8 mouse cellular contexts compared by ENCODE assay signal in the genomic region with DNA sequence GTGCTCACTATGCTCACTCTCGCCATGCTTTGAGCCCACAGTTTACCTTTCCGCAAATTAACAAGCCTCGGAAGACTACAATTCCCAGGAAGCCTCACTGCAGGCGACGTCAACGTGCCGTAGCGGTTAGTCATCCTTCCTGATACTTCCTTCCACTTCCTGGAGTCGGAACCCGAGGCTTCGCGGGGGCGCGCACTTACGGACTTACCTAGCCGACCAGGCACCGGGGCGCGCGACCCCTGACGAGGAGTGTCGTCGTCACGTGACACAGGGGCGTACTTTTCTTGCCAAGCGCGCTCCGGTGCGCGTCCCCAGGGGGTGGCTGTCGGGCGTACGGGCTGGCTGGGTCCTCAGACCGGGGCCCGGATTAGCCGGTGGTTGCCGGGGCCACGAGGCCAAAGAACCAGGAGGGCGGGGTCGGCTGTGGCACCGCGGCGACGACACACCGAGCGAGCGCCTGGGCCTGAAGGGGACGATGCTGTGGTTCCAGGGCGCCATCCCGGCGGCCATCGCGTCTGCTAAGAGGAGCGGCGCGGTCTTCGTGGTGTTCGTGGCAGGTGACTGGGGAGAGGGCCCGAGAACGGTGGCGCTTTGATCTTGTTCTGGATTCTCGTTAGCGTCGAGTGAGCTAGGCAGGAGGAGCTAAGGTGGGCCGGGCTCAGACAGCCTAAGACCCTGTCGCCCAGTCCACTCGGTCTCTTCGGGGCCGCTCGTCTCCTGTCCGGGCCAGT. TPM values are rescaled to one million over a fixed set of nuclear protein-coding genes. Genes with fewer than 3 reads are reported as not detected.
DNase-seq lines count a peak whose midpoint lies in the region; ATAC-seq and TF ChIP-seq lines count a peak whose summit lies in the region.

No protein-coding gene starts in this region.

- peak; percentile 99 for DNase-seq in 3T3-L1 (ENCODE audit: low read depth, low spot score)
- peak; percentile 85 to 93 for DNase-seq in adrenal gland, postnatal 4 days (ENCODE audit: low spot score in 2 of 2)
- DNase-seq in embryonic facial prominence, embryonic 14.5 days (ENCODE audit: low spot score): peak; percentile 99
- peak; percentile 93 to 97 for DNase-seq in heart, adult 2 months
- DNase-seq in kidney, adult 8-10 months: peak; percentile 96 to 97
- DNase-seq in spleen, postnatal 10 days (ENCODE audit: low spot score in 2 of 2): peak; percentile 88 to 94

- peak overlapping the region; percentile 82 for H3K27ac ChIP-seq in embryonic facial prominence, embryonic 14.5 days (replicated peaks; ENCODE audit: low read depth, low read length)
- H3K27ac ChIP-seq in heart, adult 2 months: peak overlapping the region; percentile 94
- H3K27ac ChIP-seq in limb, embryonic 13.5 days: peak overlapping the region; percentile 81
- peak overlapping the region; percentile 91 for H3K27ac ChIP-seq in midbrain, embryonic 16.5 days (ENCODE audit: low read length)

- H3K36me3 ChIP-seq in embryonic facial prominence, embryonic 14.5 days (ENCODE audit: control insufficient read depth, insufficient read depth, low read length): 0 out of 2 replicates have a peak, but pooled peaks cover 6% of the 10 kb centered on the region
- no peaks in the 10 kb centered on the region for H3K36me3 ChIP-seq in heart, adult 2 months (ENCODE audit: control insufficient read depth, insufficient read depth, low read length)
- H3K36me3 ChIP-seq in limb, embryonic 13.5 days: peaks cover 3% of the 10 kb centered on the region; the same call in 1 of the 2 replicates
- peaks cover under 1% of the 10 kb centered on the region; the same call in 1 of the 2 replicates for H3K36me3 ChIP-seq in midbrain, embryonic 16.5 days (ENCODE audit: control insufficient read depth, insufficient read depth, low read length)

- TF ChIP-seq EP300 in heart, adult 2 months (IDR thresholded peaks at IDR 0.05; ENCODE audit: insufficient read depth, low read depth, low read length): peak; percentile 67; the same call in 1 of the 2 replicates

- TF ChIP-seq CTCF in heart, adult 2 months (IDR thresholded peaks at IDR 0.05): no peak

- peak; percentile 69 for TF ChIP-seq POLR2A in heart, adult 2 months (IDR thresholded peaks at IDR 0.05; ENCODE audit: insufficient read depth, low read depth, low read length)

- peak overlapping the region; percentile 77 for H3K4me3 ChIP-seq in embryonic facial prominence, embryonic 14.5 days (ENCODE audit: low read depth, low read length)
- H3K4me3 ChIP-seq in heart, adult 2 months: peak overlapping the region; percentile 99
- peak overlapping the region; percentile 72 for H3K4me3 ChIP-seq in limb, embryonic 13.5 days
- H3K4me3 ChIP-seq in midbrain, embryonic 16.5 days (ENCODE audit: low read depth, low read length): peak overlapping the region; percentile 85

- H3K9ac ChIP-seq in embryonic facial prominence, embryonic 14.5 days (ENCODE audit: low read depth, low read length): peak overlapping the region; percentile 88
- peak overlapping the region; percentile 77 for H3K9ac ChIP-seq in heart, adult 2 months (ENCODE audit: low read depth, low read length)
- H3K9ac ChIP-seq in limb, embryonic 13.5 days: peak overlapping the region; percentile 81
- peak overlapping the region; percentile 93 for H3K9ac ChIP-seq in midbrain, embryonic 16.5 days (ENCODE audit: low read depth, low read length)

- WGBS in embryonic facial prominence, embryonic 14.5 days: under 1% methylated on average over 54 of the region's 71 CpGs
- under 1% methylated on average over 71 of the region's 71 CpGs for WGBS in heart, adult 2 months
- under 1% methylated on average over 71 of the region's 71 CpGs for WGBS in limb, embryonic 13.5 days
- under 1% methylated on average over 67 of the region's 71 CpGs for WGBS in midbrain, embryonic 16.5 days

- peak; percentile 97 for ATAC-seq in embryonic facial prominence, embryonic 14.5 days (ENCODE audit: low read depth)
- ATAC-seq in limb, embryonic 13.5 days (ENCODE audit: low FRiP score, low read depth): peak; percentile 97
- ATAC-seq in midbrain, embryonic 16.5 days: peak; percentile 95

- no peaks in the 10 kb centered on the region for H3K27me3 ChIP-seq in embryonic facial prominence, embryonic 14.5 days (replicated peaks; ENCODE audit: control insufficient read depth, insufficient read depth, low read length)
- H3K27me3 ChIP-seq in heart, adult 2 months (ENCODE audit: control insufficient read depth, insufficient read depth, low read length): no peaks in the 10 kb centered on the region
- no peaks in the 10 kb centered on the region for H3K27me3 ChIP-seq in limb, embryonic 13.5 days
- no peaks in the 10 kb centered on the region for H3K27me3 ChIP-seq in midbrain, embryonic 16.5 days (ENCODE audit: control insufficient read depth, insufficient read depth, low read depth, low read length)

- H3K4me1 ChIP-seq in embryonic facial prominence, embryonic 14.5 days (ENCODE audit: control insufficient read depth, insufficient read depth, low read length): peaks cover 4% of the 10 kb centered on the region
- H3K4me1 ChIP-seq in heart, adult 2 months (ENCODE audit: control insufficient read depth, insufficient read depth, low read length): no peaks in the 10 kb centered on the region
- H3K4me1 ChIP-seq in limb, embryonic 13.5 days: peaks cover 8% of the 10 kb centered on the region
- H3K4me1 ChIP-seq in midbrain, embryonic 16.5 days (ENCODE audit: control insufficient read depth, insufficient read depth, low read length): peaks cover 12% of the 10 kb centered on the region

- intact Hi-C loops in heart, adult 2 months (cut with DNase I): loop anchor here (2.0 to 5.0 kb wide), 3 partner anchors 142 to 467 kb away; partner anchors contain the start of genes Dars, R3hdm1 and Zranb3

- peaks cover 2% of the 10 kb centered on the region for H3K79me2 ChIP-seq in heart, adult 2 months (replicated peaks; ENCODE audit: control insufficient read depth, insufficient read depth, low read length)

- peak overlapping the region; percentile 95 for H3K4me2 ChIP-seq in embryonic facial prominence, embryonic 14.5 days (ENCODE audit: low read depth, low read length)
- peak overlapping the region; percentile 87 for H3K4me2 ChIP-seq in limb, embryonic 13.5 days (replicated peaks)
- peak overlapping the region; percentile 88 for H3K4me2 ChIP-seq in midbrain, embryonic 16.5 days (ENCODE audit: low read length)

- no peaks in the 10 kb centered on the region for H3K9me3 ChIP-seq in embryonic facial prominence, embryonic 14.5 days (ENCODE audit: control insufficient read depth, low read length)
- H3K9me3 ChIP-seq in limb, embryonic 13.5 days: no peaks in the 10 kb centered on the region
- no peaks in the 10 kb centered on the region for H3K9me3 ChIP-seq in midbrain, embryonic 16.5 days (replicated peaks; ENCODE audit: control insufficient read depth, low read length, poor library complexity, severe bottlenecking)

RNA-seq across cellular contexts. Expression of gene Ubxn4, which starts 0.4 kb away (rescaled TPM):
- total RNA-seq in adrenal gland, postnatal 4 days (2021): 10 to 100 TPM; 65.2 to 67.4 TPM
- 66.8 and 67.8 TPM in 2 replicates for polyA plus RNA-seq in embryonic facial prominence, embryonic 14.5 days (2014; fragmentation: Nextera tagmentation; extraction: Ambion mirVana)
- 10 to 100 TPM; 38.0 to 40.4 TPM for total RNA-seq in heart, adult 2 months (2021)
- polyA plus RNA-seq in heart, adult 2 months (2012; rRNA removed): 12.4 and 18.7 TPM in 2 replicates
- 82.5 and 84.4 TPM in 2 replicates for polyA plus RNA-seq in limb, embryonic 13.5 days (2015; fragmentation: Nextera tagmentation; extraction: Ambion mirVana)
- polyA plus RNA-seq in midbrain, embryonic 16.5 days (2015; fragmentation: Nextera tagmentation; extraction: Ambion mirVana): 78.7 and 87.5 TPM in 2 replicates

Comparison
In these comparisons a context has a peak if more than half of its experiments do, and no peak if none do; other contexts are left out.
1. Peak in every context shown above with its lines: DNase-seq, ATAC-seq, H3K4me3 ChIP-seq and H3K27ac ChIP-seq.